Mouse (Mus musculus): ENCODE measurements around the gene Ing3. TPM values are rescaled to one million over a fixed set of nuclear protein-coding genes. Genes with fewer than 3 reads are reported as not detected.

Ing3 gene
- total RNA-seq, 1 experiment from 2014 or later = 47.6 TPM

DNA sequence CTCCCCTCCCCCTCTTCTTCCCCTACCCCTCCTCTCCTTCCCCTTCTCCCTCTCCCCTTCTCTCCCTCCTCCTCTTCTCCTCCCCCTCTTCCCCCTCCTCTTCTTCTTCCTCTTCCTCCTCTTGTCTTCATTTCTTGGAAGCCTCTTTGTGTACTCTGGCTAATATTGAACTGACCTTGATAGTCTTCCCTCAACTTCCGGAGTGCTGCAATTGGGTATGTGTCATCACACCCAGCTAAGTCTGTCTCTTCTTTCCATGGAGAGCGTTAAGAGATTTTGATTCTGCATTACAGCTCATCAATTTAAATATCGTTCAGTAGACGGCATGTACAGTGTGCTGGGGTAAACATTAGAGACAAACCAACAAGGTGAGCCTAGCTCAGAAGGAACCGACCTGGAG, 62.7 kb downstream of the Ing3 start:
- ATAC-seq (replicated peaks in 1 of 2; ENCODE audit: insufficient read depth in 1 of 2, low FRiP score in 2 of 2, low TSS enrichment in 1 of 2, low read depth in 1 of 2, poor library complexity in 2 of 2, severe bottlenecking in 2 of 2) = no peak

DNA sequence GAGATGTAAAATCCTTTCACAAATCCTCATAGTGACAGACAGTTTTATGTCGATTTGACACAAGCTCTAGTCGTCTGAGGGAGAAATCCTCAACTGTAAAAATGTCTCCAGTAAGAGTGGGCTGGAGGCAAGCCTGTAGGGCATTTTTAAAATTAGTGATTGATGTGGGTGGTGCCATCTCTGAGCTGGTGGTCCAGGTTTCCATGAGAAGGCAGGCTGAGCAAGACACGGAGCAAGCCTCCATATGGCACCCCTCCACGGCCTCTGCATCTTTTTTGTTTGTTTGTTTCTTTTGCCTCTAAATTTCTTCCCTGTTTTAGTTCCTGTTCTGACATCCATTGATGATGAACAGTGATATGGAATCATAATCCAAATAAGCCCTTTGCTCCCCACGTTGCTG, 63.1 kb downstream of the Ing3 start:
- ATAC-seq (replicated peaks in 1 of 2; ENCODE audit: insufficient read depth in 1 of 2, low FRiP score in 2 of 2, low TSS enrichment in 1 of 2, low read depth in 1 of 2, poor library complexity in 2 of 2, severe bottlenecking in 2 of 2) = no peak

- no peak for ATAC-seq (replicated peaks in 1 of 2; ENCODE audit: insufficient read depth in 1 of 2, low FRiP score in 2 of 2, low TSS enrichment in 1 of 2, low read depth in 1 of 2, poor library complexity in 2 of 2, severe bottlenecking in 2 of 2)
Measured at GRCm38 (mm10) chr6:22013394-22013793, 64.0 kb downstream of the Ing3 start.

GRCm38 (mm10) chr6:22014291-22014911, 65.0 kb downstream of the Ing3 start:
- no peak for ATAC-seq (replicated peaks in 1 of 2; ENCODE audit: insufficient read depth in 1 of 2, low FRiP score in 2 of 2, low TSS enrichment in 1 of 2, low read depth in 1 of 2, poor library complexity in 2 of 2, severe bottlenecking in 2 of 2)

- ATAC-seq (replicated peaks in 1 of 2; ENCODE audit: insufficient read depth in 1 of 2, low FRiP score in 2 of 2, low TSS enrichment in 1 of 2, low read depth in 1 of 2, poor library complexity in 2 of 2, severe bottlenecking in 2 of 2) = no peak
Measured at GRCm38 (mm10) chr6:22017631-22018030, 68.3 kb downstream of the Ing3 start.

DNA sequence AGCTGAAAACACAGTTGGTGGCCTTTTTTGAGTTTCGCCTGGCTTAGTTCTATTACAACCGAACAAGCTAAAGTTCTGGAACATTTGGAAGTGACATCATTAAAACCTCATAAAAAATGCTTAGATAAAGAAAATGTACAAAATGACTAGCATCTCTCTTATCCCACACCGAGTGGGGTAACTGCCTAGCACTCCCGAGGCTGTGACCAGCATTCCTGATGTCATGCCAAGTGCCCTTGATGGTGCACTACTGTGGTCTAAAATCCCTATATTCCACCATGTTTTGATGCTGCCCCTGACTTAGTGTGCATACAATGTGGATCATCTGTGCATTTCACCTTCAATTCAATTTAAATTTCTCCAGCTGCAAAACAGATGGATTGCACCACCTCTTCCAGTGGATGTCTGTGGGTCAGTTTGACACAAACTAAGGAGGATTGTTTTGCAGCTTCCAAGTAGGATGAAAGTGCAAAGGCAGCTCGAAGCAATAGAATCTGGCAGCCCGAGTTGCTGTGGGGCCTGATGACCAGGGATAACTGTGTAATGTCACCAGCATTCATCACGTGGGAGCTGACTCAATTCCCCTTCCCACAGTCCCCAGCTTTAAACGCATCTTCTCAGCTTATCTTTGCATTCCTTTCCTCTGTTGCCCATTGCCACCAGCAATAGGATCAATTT, 69.5 kb downstream of the Ing3 start:
- ATAC-seq (replicated peaks in 1 of 2; ENCODE audit: insufficient read depth in 1 of 2, low FRiP score in 2 of 2, low TSS enrichment in 1 of 2, low read depth in 1 of 2, poor library complexity in 2 of 2, severe bottlenecking in 2 of 2) = no peak

- ATAC-seq (replicated peaks in 1 of 2; ENCODE audit: insufficient read depth in 1 of 2, low FRiP score in 2 of 2, low TSS enrichment in 1 of 2, low read depth in 1 of 2, poor library complexity in 2 of 2, severe bottlenecking in 2 of 2) = peak; percentile 85 to 88
Measured at GRCm38 (mm10) chr6:22019637-22020036, 70.3 kb downstream of the Ing3 start.

- no peak for ATAC-seq (replicated peaks in 1 of 2; ENCODE audit: insufficient read depth in 1 of 2, low FRiP score in 2 of 2, low TSS enrichment in 1 of 2, low read depth in 1 of 2, poor library complexity in 2 of 2, severe bottlenecking in 2 of 2)
Measured at GRCm38 (mm10) chr6:22020696-22021095, 71.3 kb downstream of the Ing3 start.

DNA sequence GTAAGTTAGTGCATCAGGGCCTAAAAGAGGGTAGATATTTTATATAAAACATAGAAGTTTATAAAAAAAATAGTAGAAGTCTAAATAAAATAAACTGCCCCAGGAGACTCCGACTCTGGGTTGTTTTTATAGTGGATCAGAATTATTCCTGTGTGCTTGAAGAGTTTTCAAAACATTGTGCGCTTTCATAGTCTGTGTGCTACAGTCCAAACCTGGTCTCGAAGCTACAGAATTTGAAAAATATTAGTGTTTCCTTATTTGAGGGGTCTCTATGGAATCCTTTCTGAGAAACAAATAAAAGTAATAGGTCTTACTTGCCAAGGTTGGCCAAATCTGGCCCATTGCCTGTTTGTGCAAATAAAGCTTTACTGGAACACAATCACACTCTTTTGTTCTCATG, 71.9 kb downstream of the Ing3 start:
- no peak for ATAC-seq (replicated peaks in 1 of 2; ENCODE audit: insufficient read depth in 1 of 2, low FRiP score in 2 of 2, low TSS enrichment in 1 of 2, low read depth in 1 of 2, poor library complexity in 2 of 2, severe bottlenecking in 2 of 2)

DNA sequence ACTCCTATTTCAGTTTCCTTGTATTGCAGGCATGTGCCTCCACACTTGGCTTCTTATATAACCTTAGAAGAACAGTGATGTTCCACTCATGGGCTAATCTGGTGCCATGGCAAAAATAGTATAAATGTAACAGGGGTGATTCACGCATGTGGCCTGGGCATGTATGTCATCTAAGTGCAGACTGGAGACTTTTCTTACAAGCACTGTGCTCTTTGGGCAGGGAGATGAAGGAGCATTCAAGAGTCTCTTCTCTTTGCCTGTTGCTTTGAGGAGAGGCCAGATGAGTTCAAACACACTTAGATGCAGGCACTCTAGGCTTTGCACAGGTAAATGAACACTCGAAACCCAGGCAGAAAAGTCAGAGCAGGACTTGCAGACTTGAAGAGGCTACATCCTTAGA, 74.8 kb downstream of the Ing3 start:
- ATAC-seq (replicated peaks in 1 of 2; ENCODE audit: insufficient read depth in 1 of 2, low FRiP score in 2 of 2, low TSS enrichment in 1 of 2, low read depth in 1 of 2, poor library complexity in 2 of 2, severe bottlenecking in 2 of 2) = no peak

Other genes with a start within 250 kb of the Ing3 start
- gene Tspan12, start 97.1 kb upstream of the Ing3 start, total RNA-seq (2017) = 0.40 and 1.0 TPM in 2 replicates
- gene Cped1, start 36.3 kb downstream of the Ing3 start, total RNA-seq (2017) = 1.8 and 2.8 TPM in 2 replicates